Mouse (Mus musculus) hindbrain, embryonic 14.5 days (tissue): ENCODE measurements around the gene Cnih3. TPM values are rescaled to one million over a fixed set of nuclear protein-coding genes. Genes with fewer than 3 reads are reported as not detected.

Experiments used
- ATAC-seq: fragments of 200-750 bp; cut with Nextera tagmentation; 2 replicates; pipeline ENCODE4 v1.8.0; 2017; ENCODE audit warnings: moderate number of reproducible peaks, mild to moderate bottlenecking, moderate TSS enrichment, moderate library complexity; ENCODE audit not compliant: low FRiP score
- DNase-seq: peaks from one replicate; pipeline ENCODE4 v3.0.0-alpha.2; 2015; ENCODE audit warnings: low spot score
- H3K27ac ChIP-seq: fragments of 300-500 bp; sonication (generic); 2 replicates; pipeline ENCODE4 v1.5.1; 2014; ENCODE audit warnings: mild to moderate bottlenecking, moderate library complexity
- H3K27me3 ChIP-seq: fragments of 300-500 bp; sonication (generic); 2 replicates; pipeline ENCODE4 v1.6.1; 2014; ENCODE audit warnings: mild to moderate bottlenecking, low read length, mixed read lengths; ENCODE audit not compliant: control insufficient read depth, insufficient read depth
- H3K36me3 ChIP-seq: fragments of 300-500 bp; sonication (generic); replicated peaks from 2 replicates; pipeline ENCODE4 v1.6.1; 2014; ENCODE audit not compliant: control insufficient read depth, insufficient read depth
- H3K4me1 ChIP-seq: fragments of 300-500 bp; sonication (generic); replicated peaks from 2 replicates; pipeline ENCODE4 v1.6.1; 2014; ENCODE audit warnings: antibody characterized with exemption, low read length, mixed read lengths; ENCODE audit not compliant: control insufficient read depth, insufficient read depth
- H3K4me2 ChIP-seq: fragments of 300-500 bp; sonication (generic); replicated peaks from 2 replicates; pipeline ENCODE4 v1.6.1; 2014; ENCODE audit warnings: mild to moderate bottlenecking, moderate library complexity
- H3K4me3 ChIP-seq: fragments of 300-500 bp; sonication (generic); replicated peaks from 2 replicates; pipeline ENCODE4 v1.5.1; 2014; ENCODE audit warnings: mild to moderate bottlenecking, low read length
- H3K9ac ChIP-seq: fragments of 300-500 bp; sonication (generic); 2 replicates; pipeline ENCODE4 v1.6.1; 2014
- H3K9me3 ChIP-seq: fragments of 300-500 bp; sonication (generic); 2 replicates; pipeline ENCODE4 v1.6.1; 2016; ENCODE audit warnings: low read length; ENCODE audit not compliant: control insufficient read depth
- WGBS: fragments of 180-500 bp; shearing (Covaris S2); extraction: QIAGEN DNeasy Blood & Tissue Kit; methylation state at CpG from one replicate; pipeline ENCODE4 v1.1.7; 2014; 5-methylcytosine and 5-hydroxymethylcytosine counted together
- polyA plus RNA-seq: library from polyadenylated mRNA; unstranded; fragments of >200 nt; fragmentation: Nextera tagmentation; extraction: Ambion mirVana; gene quantifications from 2 replicates; pipeline ENCODE4 v1.2.1, GENCODE M21; 2014

The Cnih3 gene
- polyA plus RNA-seq, 1 experiment from 2014 or later = 12.7 TPM

DNA sequence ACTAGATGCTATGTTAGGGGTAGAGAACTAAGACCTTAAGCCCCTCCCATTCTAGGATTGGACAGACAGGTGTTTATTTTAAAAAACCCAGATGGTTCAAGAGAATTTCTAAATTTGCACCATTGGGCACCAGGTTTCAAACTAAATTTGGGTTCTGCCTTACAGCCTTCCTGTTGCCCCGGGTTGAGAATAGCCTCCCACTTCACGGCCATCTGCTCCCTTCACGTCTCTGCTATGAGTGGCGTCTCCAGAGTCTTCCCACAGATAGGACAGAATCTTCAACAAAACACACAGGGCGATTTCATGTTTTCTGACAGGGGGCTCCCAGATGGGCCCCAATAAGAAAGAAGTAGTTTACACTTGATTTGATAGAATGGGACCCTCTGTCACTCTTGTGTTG lies 31.3 kb upstream of the Cnih3 start:
- Histone ChIP-seq H3K36me3 (no peaks in the 10 kb centered on the region), H3K27ac (no peak overlapping the region), H3K4me1 (no peaks in the 10 kb centered on the region), H3K27me3 (no peaks in the 10 kb centered on the region), H3K4me2 (no peak overlapping the region), H3K9ac (no peak overlapping the region), H3K4me3 (no peak overlapping the region), H3K9me3 (peaks cover 5% of the 10 kb centered on the region; the same call in 1 of the 2 replicates)
- 96% methylated on average over 5 of the region's 5 CpGs for WGBS
- ATAC-seq (no peak), DNase-seq (no peak)

DNA sequence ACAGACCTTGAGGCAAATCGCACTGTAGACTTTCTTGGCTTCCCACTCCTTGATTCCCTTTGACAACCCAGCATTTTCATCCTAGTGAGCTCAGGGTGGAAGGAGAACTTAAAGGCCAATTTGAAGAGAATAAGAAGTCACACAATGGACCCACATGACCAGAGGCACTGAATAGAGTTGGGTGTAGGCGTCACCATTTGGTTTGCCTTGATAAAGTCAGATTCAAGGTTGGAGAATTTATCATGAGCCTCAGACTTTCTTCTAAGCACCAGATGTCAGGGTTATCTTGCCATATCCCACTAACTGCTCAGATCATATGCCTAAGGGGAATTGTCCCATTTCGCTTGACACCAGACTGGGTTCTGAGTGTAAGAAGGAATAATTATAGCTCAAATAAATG lies 29.3 kb upstream of the Cnih3 start:
- DNase-seq (no peak), ATAC-seq (no peak)
- H3K9me3 ChIP-seq = peaks cover 5% of the 10 kb centered on the region; the same call in 1 of the 2 replicates
- no peak overlapping the region for H3K4me2 ChIP-seq
- no peaks in the 10 kb centered on the region for H3K4me1 ChIP-seq
- no peak overlapping the region for H3K9ac ChIP-seq
- H3K4me3 ChIP-seq = no peak overlapping the region
- H3K36me3 ChIP-seq = no peaks in the 10 kb centered on the region
- no peak overlapping the region for H3K27ac ChIP-seq
- no peaks in the 10 kb centered on the region for H3K27me3 ChIP-seq
- WGBS = 90% methylated on average over 3 of the region's 3 CpGs

DNA sequence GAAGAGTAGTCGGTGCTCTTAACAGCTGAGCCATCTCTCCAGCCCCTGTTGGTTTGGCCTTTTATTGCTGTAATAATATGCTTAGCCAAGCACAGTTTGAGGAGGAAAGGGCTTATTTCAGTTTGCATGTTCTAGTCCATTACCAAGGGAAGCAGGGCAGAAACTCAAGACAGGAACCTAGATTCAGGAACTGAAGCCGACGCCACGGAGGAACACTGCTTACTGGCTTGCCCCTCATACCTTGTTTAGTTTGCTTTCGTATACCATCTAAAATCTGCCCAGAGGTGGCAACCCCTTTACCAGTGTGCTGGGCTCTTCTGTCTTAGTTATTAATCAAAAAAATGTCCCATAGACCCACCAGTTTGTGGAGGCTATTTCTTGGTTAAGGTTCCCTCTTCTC lies 25.3 kb upstream of the Cnih3 start:
- DNase-seq (no peak), ATAC-seq (no peak)
- H3K27ac ChIP-seq = no peak overlapping the region
- H3K4me1 ChIP-seq = no peaks in the 10 kb centered on the region
- no peaks in the 10 kb centered on the region for H3K27me3 ChIP-seq
- no peaks in the 10 kb centered on the region for H3K36me3 ChIP-seq
- no peak overlapping the region for H3K9ac ChIP-seq
- 96% methylated on average over 5 of the region's 5 CpGs for WGBS
- H3K4me2 ChIP-seq = no peak overlapping the region
- no peak overlapping the region for H3K4me3 ChIP-seq
- no peaks in the 10 kb centered on the region for H3K9me3 ChIP-seq

DNA sequence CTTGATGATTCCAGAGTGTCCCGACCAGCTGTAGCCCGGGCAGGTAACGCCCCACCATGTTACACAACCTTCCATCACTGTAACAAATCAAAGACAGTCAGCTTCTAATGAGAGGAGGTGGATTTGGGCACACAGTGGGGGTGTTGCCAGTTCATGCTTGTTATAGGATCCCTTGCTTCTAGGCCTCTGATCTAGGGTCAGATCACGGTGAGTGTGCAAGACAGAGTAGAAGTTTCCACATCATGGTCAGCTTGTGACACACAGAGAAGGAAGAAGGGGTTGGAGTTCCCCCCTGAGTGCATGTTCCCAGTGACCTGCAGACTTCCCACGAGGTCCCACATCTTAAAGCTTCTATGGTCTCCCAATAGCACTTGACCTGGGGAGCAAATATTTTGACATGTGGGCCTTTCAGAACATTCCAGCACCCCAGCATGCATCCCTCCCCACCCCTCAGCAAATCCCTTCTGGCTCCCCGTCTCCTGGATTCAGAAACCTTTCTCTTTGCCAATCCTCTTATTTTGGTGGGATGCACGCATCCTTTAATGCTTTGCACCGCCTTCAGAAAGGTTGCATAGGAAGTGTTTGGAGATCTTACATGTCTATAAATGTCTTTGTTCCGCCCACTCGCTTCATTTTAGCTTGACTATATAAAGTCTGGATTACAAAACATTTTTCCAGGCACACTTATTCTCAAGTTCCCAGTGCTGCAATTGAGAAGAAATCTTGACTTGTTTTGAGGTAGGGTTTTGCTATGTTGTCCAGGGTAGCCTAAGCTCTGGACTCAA lies 24.6 kb upstream of the Cnih3 start:
- Histone ChIP-seq H3K4me1 (no peaks in the 10 kb centered on the region), H3K27me3 (no peaks in the 10 kb centered on the region), H3K27ac (no peak overlapping the region), H3K4me2 (no peak overlapping the region), H3K36me3 (no peaks in the 10 kb centered on the region), H3K9me3 (no peaks in the 10 kb centered on the region), H3K4me3 (no peak overlapping the region), H3K9ac (no peak overlapping the region)
- WGBS = 90% methylated on average over 10 of the region's 10 CpGs
- DNase-seq (no peak), ATAC-seq (no peak)

DNA sequence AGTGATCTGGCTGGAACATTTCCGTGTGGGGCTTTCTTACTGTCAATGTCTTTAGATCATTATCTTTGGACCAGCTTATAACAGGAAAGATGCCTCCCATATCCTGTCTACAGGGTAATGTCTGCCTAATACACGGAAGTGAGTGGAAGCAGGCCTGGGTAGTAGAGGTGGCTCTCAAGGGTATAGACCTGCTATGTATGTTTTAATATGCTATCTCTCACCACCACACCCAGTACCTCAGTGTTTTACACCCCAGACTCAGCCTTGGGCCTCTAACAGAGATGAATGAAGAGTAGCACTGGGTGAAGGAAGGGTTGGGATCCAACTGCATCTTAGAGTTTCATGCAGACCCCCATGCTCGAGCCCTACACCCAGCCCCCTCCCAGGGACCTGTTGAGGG lies 23.3 kb upstream of the Cnih3 start:
- Histone ChIP-seq H3K4me1 (no peaks in the 10 kb centered on the region), H3K9me3 (no peaks in the 10 kb centered on the region), H3K9ac (no peak overlapping the region), H3K4me2 (no peak overlapping the region), H3K27ac (no peak overlapping the region), H3K27me3 (no peaks in the 10 kb centered on the region), H3K4me3 (no peak overlapping the region), H3K36me3 (no peaks in the 10 kb centered on the region)
- DNase-seq (no peak), ATAC-seq (no peak)
- 80% methylated on average over 3 of the region's 3 CpGs for WGBS

DNA sequence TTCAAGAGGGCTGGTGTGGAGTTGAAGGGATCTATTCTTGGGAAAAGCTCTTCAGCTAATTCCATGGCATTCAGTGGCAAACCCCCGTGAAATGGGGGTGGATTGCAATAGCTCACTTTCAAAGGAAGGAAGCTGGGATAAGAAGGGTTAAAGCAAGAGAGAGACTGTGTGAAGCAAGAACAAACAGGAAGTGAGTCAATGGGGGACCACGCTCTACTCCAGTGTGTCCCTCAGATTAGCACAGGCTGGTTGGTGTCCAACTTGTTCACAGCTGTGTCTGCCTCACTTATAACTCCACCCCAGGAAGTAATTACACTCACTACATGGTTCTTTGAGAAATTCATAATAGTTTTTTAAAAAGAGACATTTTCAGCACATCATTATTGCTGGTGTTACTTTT lies 19.8 kb upstream of the Cnih3 start:
- 48% methylated on average over 2 of the region's 2 CpGs for WGBS

DNA sequence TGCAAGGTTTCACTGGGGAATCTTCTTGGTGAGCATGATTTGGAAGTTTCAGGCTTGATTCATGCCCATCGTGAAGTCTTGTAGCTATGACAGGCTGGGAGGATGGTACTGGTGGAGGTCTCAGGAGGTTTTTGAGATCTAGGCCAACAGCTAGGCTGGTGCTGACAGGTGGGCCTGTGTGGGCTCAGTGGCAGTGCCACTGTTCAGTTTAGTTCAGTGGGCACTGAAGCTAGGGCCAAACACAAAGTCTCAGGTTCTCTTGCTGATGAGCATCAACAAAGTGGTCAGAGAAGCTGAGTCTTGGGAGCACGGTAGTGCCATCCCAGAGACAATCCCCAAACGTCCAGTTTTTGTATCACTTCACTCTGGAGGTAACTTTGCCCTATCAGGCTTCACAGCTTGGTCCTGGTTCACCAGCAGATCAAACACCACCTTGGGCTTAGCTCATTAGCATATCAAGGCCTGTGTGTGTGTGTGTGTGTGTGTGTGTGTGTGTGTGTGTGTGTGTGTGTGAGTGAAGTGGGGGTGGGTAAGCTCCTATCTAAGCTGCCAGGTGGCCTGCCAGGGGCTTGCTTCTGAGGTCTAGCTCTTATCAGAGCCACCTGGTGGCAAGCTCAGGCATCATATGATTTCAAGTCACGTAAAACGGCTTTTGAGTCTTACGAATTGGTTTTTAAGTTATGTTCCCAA lies 18.0 kb upstream of the Cnih3 start:
- DNase-seq (no peak), ATAC-seq (no peak)
- H3K4me2 ChIP-seq = no peak overlapping the region
- H3K27me3 ChIP-seq = no peaks in the 10 kb centered on the region
- WGBS = 93% methylated on average over 6 of the region's 6 CpGs
- no peak overlapping the region for H3K4me3 ChIP-seq
- no peaks in the 10 kb centered on the region for H3K36me3 ChIP-seq
- H3K9ac ChIP-seq = no peak overlapping the region
- no peak overlapping the region for H3K27ac ChIP-seq
- H3K9me3 ChIP-seq = no peaks in the 10 kb centered on the region
- H3K4me1 ChIP-seq = no peaks in the 10 kb centered on the region

More for the DNA sequence above, 19.8 kb upstream of the Cnih3 start:
- no peaks in the 10 kb centered on the region for H3K4me1 ChIP-seq
- no peak for ATAC-seq
- DNase-seq = no peak
- H3K9me3 ChIP-seq = no peaks in the 10 kb centered on the region
- H3K27me3 ChIP-seq = no peaks in the 10 kb centered on the region
- H3K27ac ChIP-seq = no peak overlapping the region
- no peaks in the 10 kb centered on the region for H3K36me3 ChIP-seq
- H3K9ac ChIP-seq = no peak overlapping the region
- no peak overlapping the region for H3K4me3 ChIP-seq
- no peak overlapping the region for H3K4me2 ChIP-seq

DNA sequence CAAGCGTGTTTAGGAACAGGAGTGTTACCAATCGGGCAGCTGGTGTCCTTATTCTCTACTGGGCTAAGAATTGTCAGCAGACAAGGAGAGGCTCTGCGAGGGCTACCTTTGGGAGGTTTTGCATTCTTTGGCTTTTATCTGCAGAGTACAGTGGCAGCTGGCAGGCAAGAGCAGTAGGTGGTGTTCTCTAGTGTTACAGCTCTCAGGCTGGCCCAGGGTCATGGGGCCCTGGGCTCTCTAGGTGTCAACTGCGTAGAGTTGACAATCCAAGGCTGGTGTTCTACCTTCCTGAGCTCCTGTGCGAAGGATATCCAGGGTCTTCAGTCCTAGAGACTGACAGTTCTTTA lies 17.4 kb upstream of the Cnih3 start:
- no peaks in the 10 kb centered on the region for H3K4me1 ChIP-seq
- H3K27ac ChIP-seq = no peak overlapping the region
- H3K4me2 ChIP-seq = no peak overlapping the region
- no peaks in the 10 kb centered on the region for H3K36me3 ChIP-seq
- DNase-seq (no peak), ATAC-seq (no peak)
- H3K27me3 ChIP-seq = no peaks in the 10 kb centered on the region
- no peaks in the 10 kb centered on the region for H3K9me3 ChIP-seq
- H3K9ac ChIP-seq = no peak overlapping the region
- 95% methylated on average over 5 of the region's 5 CpGs for WGBS
- H3K4me3 ChIP-seq = no peak overlapping the region

DNA sequence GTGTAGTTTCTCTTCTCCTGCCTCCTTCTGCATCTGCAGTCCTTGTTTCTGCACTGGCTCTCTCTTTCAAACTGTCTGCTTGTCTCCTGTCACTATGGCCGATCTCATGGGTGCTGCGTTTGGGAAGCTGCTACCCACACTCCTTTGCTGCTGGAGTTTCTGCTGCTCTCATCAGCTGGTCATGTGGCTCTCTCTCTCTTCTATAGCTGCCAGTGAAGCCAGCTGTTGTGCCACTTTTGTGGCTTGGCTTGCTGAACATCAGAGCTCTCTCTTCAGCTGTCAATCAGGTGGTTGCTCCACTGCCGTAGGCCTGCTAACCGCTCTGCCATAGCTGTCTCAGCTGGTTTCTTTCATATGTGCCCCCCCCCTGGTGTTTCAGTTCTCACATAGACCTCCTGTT lies 17.0 kb upstream of the Cnih3 start:
- 82% methylated on average over 4 of the region's 4 CpGs for WGBS
- no peaks in the 10 kb centered on the region for H3K4me1 ChIP-seq
- no peaks in the 10 kb centered on the region for H3K36me3 ChIP-seq
- DNase-seq (no peak), ATAC-seq (no peak)
- H3K27me3 ChIP-seq = no peaks in the 10 kb centered on the region
- H3K4me3 ChIP-seq = no peak overlapping the region
- H3K4me2 ChIP-seq = no peak overlapping the region
- H3K9ac ChIP-seq = no peak overlapping the region
- no peaks in the 10 kb centered on the region for H3K9me3 ChIP-seq
- H3K27ac ChIP-seq = no peak overlapping the region
